Mouse (Mus musculus) brain, embryonic 14.5 days (tissue): ENCODE measurements around the gene Nrde2. TPM values are rescaled to one million over a fixed set of nuclear protein-coding genes. Genes with fewer than 3 reads are reported as not detected.
"Not testable (repeated sequence)": the region's sequence is repeated elsewhere in the genome, so short reads cannot be mapped to it uniquely, and the experiment has no call there.

ENCODE experiments used
- DNase-seq: peaks from one replicate; pipeline ENCODE4 v3.0.0-alpha.2; 2011; ENCODE audit warnings: low read depth
- CTCF ChIP-seq: fragments of 200-500 bp; IDR thresholded peaks from 2 replicates; pipeline ENCODE4 v1.5.1; 2012; ENCODE audit warnings: inconsistent platforms, mild to moderate bottlenecking, moderate library complexity, borderline replicate concordance; ENCODE audit not compliant: insufficient read depth, insufficient read length; ENCODE audit errors: extremely low read depth
- POLR2A ChIP-seq: fragments of 200-500 bp; IDR thresholded peaks from 2 replicates; pipeline ENCODE4 v1.6.1; 2012; ENCODE audit warnings: mild to moderate bottlenecking, inconsistent platforms, borderline replicate concordance; ENCODE audit not compliant: poor library complexity, insufficient read depth, insufficient read length, severe bottlenecking; ENCODE audit errors: extremely low read depth
- polyA plus RNA-seq: library from polyadenylated mRNA; depleted of rRNA; stranded (reverse); fragments of >200 nt; gene quantifications from 2 replicates; pipeline ENCODE4 v1.2.3, GENCODE M21; 2012

Nrde2 gene
- polyA plus RNA-seq, 1 experiment: 16.3 TPM

GRCm38 (mm10) chr12:100194181-100194580, 34.7 kb upstream of the Nrde2 start:
- TF ChIP-seq POLR2A (no peak), CTCF (no peak)
- DNase-seq: no peak

GRCm38 (mm10) chr12:100190802-100191201, 31.3 kb upstream of the Nrde2 start:
- TF ChIP-seq POLR2A (no peak), CTCF (no peak)
- DNase-seq: no peak

GRCm38 (mm10) chr12:100187756-100188430, 28.4 kb upstream of the Nrde2 start:
- DNase-seq: peak; percentile 54

GRCm38 (mm10) chr12:100187013-100187755, 27.7 kb upstream of the Nrde2 start:
- peak; percentile 100 for DNase-seq

More at GRCm38 (mm10) chr12:100187756-100188430, 28.4 kb upstream of the Nrde2 start:
- TF ChIP-seq POLR2A (no peak), CTCF (no peak)

GRCm38 (mm10) chr12:100186376-100186775, 26.9 kb upstream of the Nrde2 start:
- peak; percentile 76 for DNase-seq
- TF ChIP-seq CTCF (no peak), POLR2A (no peak)

More at GRCm38 (mm10) chr12:100187013-100187755, 27.7 kb upstream of the Nrde2 start:
- TF ChIP-seq POLR2A: peak; percentile 68; the same call in 1 of the 2 replicates
- no peak for TF ChIP-seq CTCF

GRCm38 (mm10) chr12:100185897-100186296, 26.4 kb upstream of the Nrde2 start:
- DNase-seq: no peak
- no peak for TF ChIP-seq CTCF
- TF ChIP-seq POLR2A: no peak

GRCm38 (mm10) chr12:100184976-100185375, 25.5 kb upstream of the Nrde2 start:
- not testable (repeated sequence) for DNase-seq

GRCm38 (mm10) chr12:100183970-100184369, 24.5 kb upstream of the Nrde2 start:
- DNase-seq: no peak
- TF ChIP-seq POLR2A (no peak), CTCF (no peak)

GRCm38 (mm10) chr12:100182676-100183075, 23.2 kb upstream of the Nrde2 start:
- DNase-seq: no peak
- TF ChIP-seq POLR2A (no peak), CTCF (peak; percentile 21; the same call in 1 of the 2 replicates)

GRCm38 (mm10) chr12:100180802-100181201, 21.3 kb upstream of the Nrde2 start:
- no peak for DNase-seq
- no peak for TF ChIP-seq POLR2A
- no peak for TF ChIP-seq CTCF

GRCm38 (mm10) chr12:100178898-100179440, 19.5 kb upstream of the Nrde2 start:
- TF ChIP-seq POLR2A: no peak
- no peak for TF ChIP-seq CTCF

GRCm38 (mm10) chr12:100176469-100177056, 17.1 kb upstream of the Nrde2 start:
- peak; percentile 88 for DNase-seq
- TF ChIP-seq CTCF: no peak
- TF ChIP-seq POLR2A: no peak

More at GRCm38 (mm10) chr12:100178898-100179440, 19.5 kb upstream of the Nrde2 start:
- peak; percentile 35 for DNase-seq
